Mouse (Mus musculus) thymus, postnatal 0 days (tissue): ENCODE data around the gene Amt. TPM values are rescaled to one million over a fixed set of nuclear protein-coding genes. Genes with fewer than 3 reads are reported as not detected.
"Not testable (repeated sequence)": the region's sequence is repeated elsewhere in the genome, so short reads cannot be mapped to it uniquely, and the experiment has no call there.

Experiments
- DNase-seq: peaks from one replicate; pipeline ENCODE4 v3.0.0-alpha.2; 2015; ENCODE audit warnings: low spot score
- polyA plus RNA-seq: library from polyadenylated mRNA; unstranded; fragments of >200 nt; fragmentation: Nextera tagmentation; extraction: Ambion mirVana; gene quantifications from 2 replicates; pipeline ENCODE4 v1.2.1, GENCODE M21; 2015

Gene Amt
- polyA plus RNA-seq, 1 experiment from 2014 or later = 1.8 TPM

DNA sequence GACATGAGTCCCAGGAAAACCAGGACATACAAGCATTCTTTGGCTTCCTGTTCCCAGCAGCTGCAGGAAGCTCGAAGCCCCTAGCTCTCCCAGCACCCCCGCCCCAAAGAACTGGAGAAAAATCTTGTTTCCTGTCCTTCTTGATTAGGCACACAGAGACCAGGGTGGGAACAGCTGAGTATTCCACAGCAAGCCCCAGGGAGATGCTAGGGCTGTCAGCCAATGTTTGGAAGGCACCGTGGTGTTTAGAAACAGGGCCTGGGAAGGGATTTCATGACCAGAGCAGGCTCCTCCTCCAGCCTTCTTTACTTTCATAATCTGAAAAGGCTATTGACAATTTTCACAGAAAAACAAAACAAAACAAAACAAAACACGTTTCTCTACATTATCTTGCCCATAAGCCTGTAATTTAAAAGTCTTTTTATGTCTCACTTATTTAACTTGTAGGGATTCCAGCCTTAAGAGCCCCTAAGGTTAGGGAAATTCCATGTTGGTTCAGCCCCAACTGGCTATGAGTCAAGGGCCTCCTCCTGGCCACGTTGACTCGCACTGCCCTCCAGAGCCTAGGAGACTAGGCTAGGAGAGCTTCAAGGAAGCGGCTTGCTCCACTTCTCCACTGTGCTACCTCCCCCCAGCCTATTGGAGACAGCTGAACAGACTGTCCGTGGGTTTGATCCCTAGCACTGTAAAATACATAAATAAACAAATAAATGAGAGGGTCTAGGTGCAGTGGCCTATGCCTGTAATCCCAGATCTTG lies 16.4 kb upstream of the Amt start:
- no peak for DNase-seq

DNA sequence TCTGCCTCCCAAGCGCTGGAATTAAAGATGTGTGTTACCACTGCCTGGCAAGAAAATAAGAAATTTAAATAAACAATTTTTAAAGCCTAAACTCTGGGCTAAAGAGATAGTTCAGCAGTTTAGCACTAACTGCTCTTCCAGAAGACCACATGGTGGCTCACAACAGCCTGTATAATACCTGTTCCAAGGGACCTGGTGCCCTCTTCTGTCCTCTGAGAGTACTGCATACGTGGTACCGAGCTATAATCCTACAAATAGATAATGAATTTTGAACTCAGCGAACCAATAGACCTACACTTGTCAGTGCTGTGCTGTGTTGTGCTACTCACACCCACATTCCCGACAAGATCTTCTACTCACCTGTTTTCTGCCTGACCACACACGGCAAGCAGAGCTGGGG lies 12.2 kb upstream of the Amt start:
- peak; percentile 80 for DNase-seq

DNA sequence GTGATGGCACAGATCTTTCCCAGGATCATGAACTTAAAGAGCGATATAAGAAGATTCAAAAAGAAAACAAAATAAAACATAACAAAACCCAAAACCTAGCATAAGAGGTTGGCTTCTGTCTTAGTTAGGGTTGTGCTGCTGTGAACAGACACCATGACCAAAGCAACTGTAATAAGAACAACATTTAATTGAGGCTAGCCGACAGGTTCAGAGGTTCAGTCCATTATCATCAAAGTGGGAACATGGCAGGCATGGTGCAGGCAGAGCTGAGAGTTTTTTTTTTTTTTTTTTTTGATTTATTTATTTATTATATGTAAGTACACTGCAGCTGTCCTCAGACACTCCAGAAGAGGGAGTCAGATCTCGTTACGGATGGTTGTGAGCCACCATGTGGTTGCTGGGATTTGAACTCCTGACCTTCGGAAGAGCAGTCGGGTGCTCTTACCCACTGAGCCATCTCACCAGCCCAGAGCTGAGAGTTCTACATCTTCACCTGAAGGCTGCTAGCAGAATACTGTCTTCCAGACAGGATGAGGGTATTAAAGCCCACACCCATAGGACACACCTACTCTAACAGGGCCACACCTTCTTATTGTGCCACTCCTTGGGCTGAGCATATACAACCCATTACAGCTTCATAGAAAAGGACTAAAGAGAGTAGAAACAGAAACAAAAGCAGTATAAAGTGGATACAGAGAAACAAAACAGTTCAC lies 9.0 kb upstream of the Amt start:
- not testable (repeated sequence) for DNase-seq

DNA sequence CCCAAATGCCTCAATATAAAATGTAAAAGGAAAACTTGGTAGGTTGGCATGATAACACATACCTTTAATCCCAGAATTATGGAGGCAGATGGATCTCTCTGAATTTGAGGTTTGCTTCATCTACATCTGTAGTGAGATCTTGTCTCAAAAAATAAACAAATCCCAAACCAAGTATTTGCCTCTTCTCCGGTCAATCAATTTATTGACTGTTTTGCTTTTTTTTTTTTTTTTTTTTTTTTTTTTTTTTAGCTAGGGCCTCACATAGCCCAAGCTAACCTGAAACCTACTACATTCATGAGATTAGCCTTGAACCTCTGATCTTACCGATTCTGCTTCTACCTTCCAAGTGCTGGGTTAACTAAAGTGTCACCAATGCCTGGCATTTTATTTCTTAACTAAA lies 7.3 kb upstream of the Amt start:
- DNase-seq = no peak

DNA sequence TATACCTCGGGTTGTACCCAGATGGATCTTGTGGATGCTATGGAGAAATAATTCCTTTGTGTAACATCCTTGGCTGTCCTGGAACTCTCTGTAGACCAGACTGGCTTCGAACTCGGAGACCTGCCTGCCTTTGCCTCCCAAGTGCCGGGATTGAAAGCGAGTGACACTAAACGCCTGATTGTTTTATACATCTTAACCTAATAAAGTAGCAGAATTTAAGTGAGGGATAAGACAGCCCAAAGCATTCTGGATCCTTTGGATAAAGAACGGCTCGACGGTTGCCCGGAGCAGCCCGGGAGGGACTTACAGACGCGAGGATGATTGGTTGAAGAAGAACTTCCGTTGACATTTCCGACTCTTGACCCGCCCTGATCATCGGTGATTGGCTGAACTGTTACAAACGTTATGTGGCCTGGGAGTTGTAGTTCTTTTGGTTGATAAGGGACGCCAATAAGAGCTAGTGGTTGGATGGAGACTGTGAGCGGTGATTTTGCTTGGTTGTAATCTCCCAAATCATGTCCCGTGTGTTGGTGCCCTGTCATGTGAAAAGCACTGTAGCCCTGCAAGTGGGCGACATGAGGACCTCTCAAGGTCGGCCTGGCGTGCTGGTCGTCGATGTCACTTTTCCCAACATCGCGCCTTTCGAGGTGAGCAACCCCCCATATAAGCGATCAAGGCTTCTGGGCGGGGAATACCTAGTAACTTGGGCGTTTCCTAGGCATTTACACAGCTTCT lies 6.5 kb upstream of the Amt start, which contains the start of gene Nicn1:
TSS of gene Nicn1 (plus strand) at position 414 of the 735 bp plus-strand sequence.
- peak; percentile 95 for DNase-seq

DNA sequence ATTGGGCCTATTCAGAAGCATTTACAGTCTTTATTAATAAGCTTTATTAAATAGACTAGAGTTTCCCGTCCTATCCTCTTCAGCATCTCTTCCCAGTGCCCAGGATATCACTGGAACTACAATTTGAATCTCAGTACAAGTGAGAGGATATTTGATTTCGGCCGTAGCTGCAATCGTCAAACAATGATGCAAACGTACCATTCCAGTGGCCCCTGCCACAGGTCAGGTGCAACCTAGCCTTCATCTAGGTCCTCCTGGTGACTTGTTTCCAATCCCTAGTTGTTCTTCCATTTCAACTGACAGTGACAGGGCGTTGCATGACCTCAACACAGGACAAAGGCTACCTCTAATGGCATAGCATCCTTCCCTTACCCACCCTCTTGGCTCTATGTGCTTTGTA lies 5.9 kb upstream of the Amt start:
- no peak for DNase-seq

DNA sequence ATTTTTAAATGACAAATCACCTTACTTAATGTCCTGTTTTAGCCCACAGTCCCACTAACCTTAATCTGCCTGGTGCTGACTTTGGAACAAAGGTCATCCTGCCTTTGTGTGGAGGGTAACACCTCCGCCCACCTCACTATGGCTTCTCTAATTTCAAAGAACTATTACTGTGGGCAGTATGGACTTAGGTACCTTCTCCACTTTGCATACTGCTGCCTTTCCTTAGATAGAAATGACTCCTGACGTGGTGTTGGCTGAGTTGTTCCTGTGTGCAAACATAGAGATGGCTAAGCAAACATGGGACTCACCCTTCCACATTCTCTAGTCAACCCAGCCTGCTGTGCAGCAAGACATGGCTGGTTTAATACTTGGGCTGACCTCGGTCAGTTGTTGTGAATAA lies 5.2 kb downstream of the Amt start:
- no peak for DNase-seq

DNA sequence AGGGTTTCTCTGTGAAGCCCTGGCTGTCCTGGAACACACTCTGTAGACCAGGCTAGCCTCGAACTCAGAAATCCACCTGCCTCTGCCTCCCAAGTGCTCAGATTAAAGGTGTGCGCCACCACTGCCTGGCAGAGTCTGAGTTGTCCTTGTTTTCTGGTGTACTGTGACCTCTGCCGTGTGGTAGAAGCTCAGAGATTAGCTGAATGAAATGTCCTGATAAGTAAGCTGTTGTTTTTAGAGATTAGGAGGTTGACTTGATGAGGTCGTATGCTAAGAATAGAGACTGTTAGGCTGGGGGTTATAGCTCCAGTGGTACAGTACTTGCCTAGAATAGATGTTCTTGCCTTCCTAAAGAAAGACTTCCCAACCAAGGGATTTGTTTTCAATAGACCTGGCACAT lies 8.1 kb downstream of the Amt start:
- no peak for DNase-seq

DNA sequence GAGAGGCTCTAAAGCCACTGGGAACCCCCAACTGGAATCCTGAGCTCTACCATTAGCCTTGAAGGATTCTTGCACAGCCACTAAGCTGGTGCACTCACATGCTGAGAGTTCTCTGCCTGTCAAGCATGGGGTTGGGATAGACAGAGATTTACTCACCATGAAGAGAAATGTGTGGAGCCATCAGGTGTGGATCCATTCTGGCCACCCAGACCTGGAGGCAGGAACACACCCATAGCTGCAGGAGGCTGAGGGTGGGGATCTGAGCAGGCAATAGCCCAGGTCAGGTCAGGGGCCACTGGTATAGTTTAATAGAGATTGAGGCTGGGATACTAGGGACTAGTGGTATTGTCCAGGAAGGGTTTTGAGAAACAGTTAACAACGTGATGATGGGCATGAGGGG lies 8.5 kb downstream of the Amt start:
- no peak for DNase-seq

DNA sequence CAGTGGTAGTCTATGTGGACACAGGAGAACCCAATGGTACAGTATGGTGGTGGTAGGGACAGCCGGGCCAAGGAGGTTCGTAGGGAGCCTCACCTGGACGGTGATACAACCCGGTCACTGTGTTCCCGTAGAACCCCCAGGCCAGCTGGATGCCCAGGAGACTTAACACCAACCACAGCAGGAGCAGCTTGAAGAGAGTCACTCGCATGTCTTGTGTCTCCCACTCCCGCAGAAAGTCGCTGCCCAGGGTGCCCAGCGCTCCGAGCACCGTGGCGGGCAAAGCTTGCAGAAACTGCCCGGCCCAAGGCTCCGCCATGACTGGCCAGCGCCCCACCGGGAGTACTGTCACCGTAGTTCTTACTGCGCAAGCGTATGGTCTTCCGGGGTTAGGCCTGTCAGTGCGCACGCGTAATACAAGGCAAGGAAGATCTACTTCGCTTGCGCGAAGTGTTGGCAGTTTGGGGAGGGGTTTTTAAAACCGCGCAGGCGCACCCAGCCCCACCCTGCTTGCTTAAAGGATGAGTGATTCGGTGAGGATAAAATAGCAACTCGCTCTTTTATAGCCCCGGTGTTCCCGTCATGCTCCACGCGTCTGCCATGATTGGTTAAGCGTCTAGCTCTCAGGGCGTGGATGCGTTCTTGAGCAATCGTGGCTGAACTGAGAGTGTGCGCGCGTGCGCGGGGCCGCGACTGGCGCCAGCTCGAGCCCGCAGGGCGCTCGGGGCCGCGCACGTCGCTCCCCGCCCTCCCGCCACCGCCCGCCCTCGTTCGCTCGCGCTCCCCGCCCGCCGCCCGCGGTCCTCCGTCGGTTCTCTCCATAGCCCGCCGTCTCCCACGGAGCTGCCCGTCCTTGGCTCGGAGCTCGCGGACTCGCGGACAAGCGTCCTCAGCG lies 9.2 kb downstream of the Amt start, which contains the start of the genes Rhoa and Tcta:
TSS of gene Rhoa (plus strand) at position 501 of the 892 bp plus-strand sequence.
TSS of gene Tcta (minus strand) at position 532 of the 892 bp plus-strand sequence.
- DNase-seq = peak; percentile 100

DNA sequence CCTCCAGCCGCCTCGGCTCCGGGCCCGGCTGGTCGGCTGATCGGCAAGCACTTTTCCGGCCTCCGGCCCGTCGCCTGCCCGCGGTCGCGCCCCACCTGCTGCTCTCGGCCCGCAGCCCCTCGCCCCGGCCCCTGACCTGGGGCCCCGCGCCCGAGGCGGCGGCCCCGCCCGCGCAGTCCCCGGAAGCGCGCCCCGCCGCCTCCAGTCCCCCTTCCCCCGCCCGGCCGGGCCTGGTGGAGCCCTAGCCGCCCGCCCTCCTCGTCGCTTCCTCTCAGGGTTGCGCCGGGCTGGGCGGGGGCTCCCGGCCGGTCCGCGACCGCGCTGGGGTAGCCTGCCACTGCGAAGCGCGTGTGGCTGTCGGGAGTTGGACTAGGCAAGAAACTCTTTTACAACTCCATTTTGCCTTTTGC lies 9.9 kb downstream of the Amt start:
- peak; percentile 86 for DNase-seq

DNA sequence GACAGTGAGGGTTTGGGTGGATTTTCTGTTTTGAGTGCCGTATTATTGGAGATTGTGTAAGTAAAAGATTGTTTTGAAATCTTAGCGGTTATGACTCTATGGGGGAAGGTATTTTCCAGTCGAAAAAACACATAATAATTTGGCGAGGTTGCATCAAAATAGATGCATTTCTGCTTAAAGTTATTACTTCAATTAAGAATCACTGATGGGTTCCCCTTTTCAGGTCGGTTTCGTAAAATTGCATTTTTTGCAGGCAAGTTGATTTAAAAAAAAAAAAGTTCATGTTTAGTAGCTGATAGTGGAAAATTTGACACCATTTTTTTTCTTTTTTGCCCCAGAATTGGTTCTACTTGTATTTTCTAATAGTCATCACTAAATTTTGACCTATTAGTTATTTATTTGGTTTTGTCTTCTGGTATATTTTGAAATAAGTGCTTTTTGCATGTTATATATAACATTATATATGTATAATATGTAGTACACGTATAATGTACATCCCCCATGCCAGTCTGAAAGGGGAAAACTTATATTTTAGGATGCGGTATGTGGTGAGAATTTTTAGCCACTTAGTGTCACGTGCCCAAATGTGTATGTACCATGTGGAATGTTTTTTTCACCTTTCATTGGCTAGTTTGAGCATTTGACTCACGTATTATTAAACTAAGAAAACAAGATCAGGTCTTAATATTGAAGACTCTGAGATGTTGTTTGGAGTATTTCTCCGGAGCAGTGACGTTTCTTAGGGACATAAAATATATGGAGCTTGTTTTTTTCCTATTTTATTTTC lies 10.6 kb downstream of the Amt start:
- DNase-seq = peak; percentile 11

DNA sequence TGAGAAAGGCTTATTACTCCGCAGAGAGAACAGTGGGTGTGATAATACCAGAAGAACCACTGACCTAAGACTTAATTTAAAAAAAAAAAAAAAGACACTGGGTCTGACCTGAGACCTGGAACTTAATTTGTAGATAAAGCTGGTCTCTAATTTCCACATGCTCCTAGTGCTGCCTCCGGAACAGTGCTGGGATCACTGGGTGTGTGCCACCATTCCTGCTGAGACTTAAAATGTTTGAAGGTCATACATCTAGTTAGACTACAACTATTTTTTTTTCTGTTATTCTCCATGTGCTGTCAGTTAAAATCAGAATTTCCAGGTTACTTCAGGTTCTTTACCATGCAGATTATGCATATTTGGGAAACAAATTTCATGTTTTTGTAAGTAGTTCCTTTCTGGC lies 11.5 kb downstream of the Amt start:
- no peak for DNase-seq

DNA sequence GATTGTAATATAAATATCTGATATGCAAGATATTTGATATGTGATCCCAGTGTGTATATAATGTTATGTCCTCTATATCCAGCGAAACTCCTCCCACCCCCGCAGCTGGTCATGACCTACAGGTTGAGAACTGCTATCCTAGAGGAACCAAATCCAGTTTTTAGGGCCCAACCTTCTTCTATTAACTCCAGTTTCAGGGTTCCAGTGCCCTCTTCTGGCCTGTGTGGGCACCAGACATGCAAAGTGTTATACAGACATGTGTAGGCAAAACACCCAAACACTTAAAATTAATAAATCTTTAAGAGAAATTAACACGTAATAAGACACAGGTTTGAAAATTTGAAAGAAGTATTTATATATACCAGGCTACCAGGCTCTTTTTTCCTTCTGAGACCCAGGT lies 20.9 kb downstream of the Amt start:
- DNase-seq = no peak

DNA sequence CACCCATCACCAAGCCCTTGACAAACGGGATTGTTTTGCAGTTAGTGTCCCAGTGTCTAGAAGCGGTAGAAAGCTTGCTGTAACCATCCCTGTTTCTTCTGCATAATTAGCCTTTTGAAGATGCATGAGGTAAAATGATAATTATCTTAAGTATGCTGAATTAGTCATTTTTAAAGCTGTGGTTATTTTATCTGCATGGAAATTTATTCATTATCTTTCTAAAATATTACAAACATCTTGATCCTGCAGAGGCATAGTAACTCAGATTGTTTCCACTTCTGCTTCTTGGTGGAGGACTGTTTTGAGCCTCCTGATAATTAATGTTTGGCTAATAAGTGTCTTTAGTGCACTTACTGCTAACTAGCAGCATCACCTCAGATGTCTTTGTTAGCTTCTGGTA lies 21.8 kb downstream of the Amt start:
- DNase-seq = no peak

DNA sequence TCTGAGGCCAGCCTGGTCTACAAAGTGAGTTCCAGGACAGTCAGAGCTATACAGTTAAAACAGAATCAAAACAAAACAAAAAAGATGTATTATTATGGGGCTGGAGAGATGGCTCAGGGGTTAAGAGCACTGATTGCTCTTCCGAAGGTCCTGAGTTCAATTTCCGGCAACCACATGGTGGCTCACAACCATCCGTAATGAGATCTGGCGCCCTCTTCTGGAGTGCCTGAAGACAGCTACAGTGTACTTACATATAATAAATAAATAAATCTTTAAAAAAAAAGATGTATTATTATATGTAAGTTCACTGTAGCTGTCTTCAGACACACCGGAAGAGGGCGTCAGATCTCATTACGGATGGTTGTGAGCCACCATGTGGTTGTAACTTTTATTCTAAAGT lies 25.4 kb downstream of the Amt start:
- not testable (repeated sequence) for DNase-seq

DNA sequence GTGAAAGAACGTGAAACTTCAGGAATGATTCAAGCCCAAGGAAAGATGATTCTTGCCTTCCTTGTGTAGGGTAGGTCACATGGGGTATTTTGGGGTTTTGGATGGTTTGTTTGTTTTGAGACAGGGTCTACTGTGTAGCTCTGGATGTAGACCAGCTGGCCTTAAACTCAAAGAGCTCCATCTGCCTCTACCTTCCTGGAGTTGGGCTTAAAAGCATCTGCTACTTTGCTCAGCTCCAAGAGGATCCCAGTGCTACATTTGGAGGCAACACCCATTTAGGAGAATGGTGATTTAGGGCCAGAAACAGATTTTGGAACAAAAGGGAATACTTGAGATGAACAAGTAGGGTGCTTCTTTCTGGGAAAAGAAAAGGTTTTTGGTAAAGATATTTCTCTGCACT lies 28.1 kb downstream of the Amt start:
- no peak for DNase-seq

DNA sequence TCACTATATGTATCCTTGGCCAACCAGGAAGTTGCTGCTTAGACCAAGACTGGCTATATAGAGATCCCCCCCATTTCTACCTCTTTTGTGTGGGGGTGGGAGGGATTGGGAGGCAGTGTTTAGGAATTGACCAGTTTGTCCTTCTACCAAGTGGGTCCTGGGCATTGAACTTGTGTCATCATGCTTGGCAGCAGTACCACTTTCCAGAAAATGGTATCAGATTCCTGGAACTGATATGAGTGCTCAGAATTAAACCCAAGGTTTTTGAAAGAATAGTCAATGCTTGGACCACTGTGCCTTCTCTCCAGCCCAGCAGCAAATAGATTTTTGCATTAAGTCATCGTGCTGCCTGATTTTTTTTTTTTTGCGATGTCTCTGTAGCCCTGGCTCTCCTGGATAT lies 29.2 kb downstream of the Amt start:
- no peak for DNase-seq

DNA sequence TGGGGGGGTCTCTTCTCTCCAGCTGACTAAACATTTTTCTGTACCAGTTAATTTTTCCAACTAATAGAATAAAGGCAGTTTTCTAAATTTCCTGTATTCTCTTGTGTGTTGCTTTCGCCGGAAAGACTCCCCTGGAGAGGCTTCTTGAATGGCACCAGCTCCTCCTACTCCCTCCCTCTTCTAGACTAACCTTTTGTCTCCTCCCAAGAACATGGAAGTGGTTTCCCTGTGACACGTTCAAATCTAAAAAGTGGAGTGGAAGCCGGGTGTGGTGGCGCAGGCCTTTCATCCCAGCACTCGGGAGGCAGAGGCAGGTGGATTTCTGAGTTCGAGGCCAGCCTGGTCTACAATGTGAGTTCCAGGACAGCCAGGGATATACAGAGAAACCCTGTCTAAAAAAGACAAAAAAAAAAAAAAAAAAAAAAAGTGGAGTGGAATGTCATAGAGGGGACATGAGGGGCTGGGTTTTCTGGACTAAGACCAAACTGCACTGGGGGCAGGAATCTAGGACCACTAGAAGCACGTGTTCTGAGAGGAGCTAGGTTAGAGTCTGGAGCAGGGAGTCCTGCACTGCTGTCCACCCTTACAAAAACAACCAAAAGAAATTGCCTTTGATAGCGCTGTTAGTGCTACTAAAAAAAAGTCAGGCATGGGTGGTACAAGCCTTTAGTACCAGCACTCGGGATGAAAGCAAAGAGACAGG lies 41.3 kb downstream of the Amt start:
- no peak for DNase-seq

DNA sequence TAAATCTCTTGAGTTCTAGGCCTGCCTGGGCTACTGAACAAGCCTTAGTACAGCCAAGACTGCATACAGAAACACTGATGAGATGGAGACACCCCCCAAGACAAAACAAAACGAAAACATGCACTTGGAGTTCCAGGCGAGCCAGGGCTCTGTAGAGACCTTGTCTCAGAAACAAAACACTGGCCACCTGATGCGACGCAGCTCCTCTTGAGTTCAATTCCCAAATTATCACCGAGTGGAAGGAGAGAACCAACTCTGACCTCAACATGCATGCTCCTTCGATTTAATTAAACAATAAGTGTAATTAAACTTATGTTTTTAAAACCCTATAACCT lies 41.9 kb downstream of the Amt start:
- DNase-seq = no peak
